ENCODE assay signal across 9 mouse cellular contexts in the genomic region with DNA sequence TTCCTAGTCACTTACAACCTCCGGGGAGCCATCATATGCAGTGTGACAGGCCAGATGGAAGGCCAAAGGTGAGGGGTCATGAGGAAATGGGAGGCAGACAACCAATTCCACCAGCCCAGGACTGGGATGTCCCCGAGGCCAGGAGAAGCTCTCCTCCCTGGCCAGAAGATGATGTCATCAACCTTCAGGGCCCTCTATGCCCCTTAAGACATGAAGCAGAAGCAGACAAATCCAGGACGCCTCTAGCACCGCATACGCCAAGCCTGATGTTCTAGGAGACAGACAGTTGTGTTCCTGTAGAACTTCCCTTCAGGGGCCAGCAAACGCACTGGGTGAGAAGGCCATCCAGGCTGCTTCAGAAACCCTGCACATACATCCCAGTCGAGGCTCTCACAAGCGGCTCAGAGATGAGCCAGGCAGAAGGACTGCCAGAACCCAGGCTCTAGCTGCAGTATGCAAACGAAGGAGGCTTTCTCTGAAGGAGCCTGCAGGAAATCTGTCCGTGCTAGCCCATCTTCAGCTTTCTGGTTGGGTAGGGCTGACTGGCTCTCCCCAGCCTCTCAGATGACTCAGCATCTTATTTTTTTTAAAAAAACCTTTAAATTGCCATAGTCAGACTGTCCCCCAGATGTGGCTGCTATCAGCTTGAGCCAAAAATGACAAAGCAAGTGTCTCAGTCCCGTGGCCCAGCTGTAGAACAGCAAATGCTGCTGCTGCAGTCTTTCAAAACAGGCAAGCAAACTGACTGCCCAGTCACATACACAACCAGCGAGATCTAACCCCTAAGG. TPM values are rescaled to one million over a fixed set of nuclear protein-coding genes. Genes with fewer than 3 reads are reported as not detected.
A peak's percentile ranks its signal among the peaks of the same experiment; 100 is the strongest.
DNase-seq lines count a peak whose midpoint lies in the region; ATAC-seq and TF ChIP-seq lines count a peak whose summit lies in the region.
"Had no signal": no experiment of that assay in that cellular context is flagged by ENCODE, and none has a peak within 500 bp of the region (broad histone marks: within the 10 kb centered on the region; RNA-seq: fewer than 3 reads in every experiment).

No protein-coding gene starts in this region.

- ATAC-seq in megakaryocyte, adult 5-6 weeks (ENCODE audit: poor library complexity, severe bottlenecking): no peak
- peak; percentile 40; the same call in 1 of the 2 replicates for ATAC-seq in heart, embryonic 14.5 days (ENCODE audit: insufficient number of reproducible peaks, insufficient read depth, low FRiP score, low read depth)
- ATAC-seq in liver, postnatal 0 days: peak; percentile 83

- peak overlapping the region; percentile 40 for H3K4me2 ChIP-seq in heart, embryonic 14.5 days (ENCODE audit: low read length)
- peak overlapping the region; percentile 71 for H3K4me2 ChIP-seq in liver, postnatal 0 days (ENCODE audit: low read depth, low read length)

- H3K9ac ChIP-seq in heart, embryonic 14.5 days (ENCODE audit: low read length): peak overlapping the region; percentile 34
- peak overlapping the region; percentile 69 for H3K9ac ChIP-seq in liver, postnatal 0 days (replicated peaks)

- H3K36me3 ChIP-seq in megakaryocyte, embryonic 14.5 days (replicated peaks; ENCODE audit: low read length): peaks cover 70% of the 10 kb centered on the region
- 0 out of 2 replicates have a peak, but pooled peaks cover 4% of the 10 kb centered on the region for H3K36me3 ChIP-seq in heart, embryonic 14.5 days (ENCODE audit: control insufficient read depth, insufficient read depth, low read length)
- 0 out of 2 replicates have a peak, but pooled peaks cover 6% of the 10 kb centered on the region for H3K36me3 ChIP-seq in liver, postnatal 0 days (replicated peaks; ENCODE audit: insufficient read depth, low read length)

- H3K9me3 ChIP-seq in megakaryocyte, embryonic 14.5 days: no peaks in the 10 kb centered on the region
- no peaks in the 10 kb centered on the region for H3K9me3 ChIP-seq in heart, embryonic 14.5 days (ENCODE audit: control insufficient read depth, low read length)
- H3K9me3 ChIP-seq in liver, postnatal 0 days (ENCODE audit: low read length): no peaks in the 10 kb centered on the region

- WGBS in heart, embryonic 14.5 days: 47% methylated on average over 12 of the region's 12 CpGs
- WGBS in liver, postnatal 0 days (ENCODE audit: insufficient replicate concordance): 34% methylated on average over 12 of the region's 12 CpGs

- H3K27me3 ChIP-seq in megakaryocyte, embryonic 14.5 days (replicated peaks): peaks cover 14% of the 10 kb centered on the region
- H3K27me3 ChIP-seq in heart, embryonic 14.5 days (ENCODE audit: control insufficient read depth, insufficient read depth, low read length): no peaks in the 10 kb centered on the region
- H3K27me3 ChIP-seq in liver, postnatal 0 days (ENCODE audit: insufficient read depth, low read length): no peaks in the 10 kb centered on the region

- peaks cover 96% of the 10 kb centered on the region for H3K4me1 ChIP-seq in megakaryocyte, embryonic 14.5 days
- peaks cover 35 to 62% of the 10 kb centered on the region in 2 experiments for H3K4me1 ChIP-seq in heart, embryonic 14.5 days (ENCODE audit: control insufficient read depth in 2 of 2, insufficient read depth in 2 of 2, low read length in 2 of 2)
- peaks cover 50% of the 10 kb centered on the region for H3K4me1 ChIP-seq in liver, postnatal 0 days (ENCODE audit: insufficient read depth)

- peak overlapping the region; percentile 85 for H3K4me3 ChIP-seq in megakaryocyte, embryonic 14.5 days (replicated peaks)
- H3K4me3 ChIP-seq in heart, embryonic 14.5 days (ENCODE audit: control insufficient read depth in 1 of 2, insufficient read depth in 1 of 2, low read depth in 1 of 2, low read length in 2 of 2): no peak overlapping the region
- H3K4me3 ChIP-seq in liver, postnatal 0 days (ENCODE audit: low read depth, low read length): peak overlapping the region; percentile 27

- peak; percentile 49 to 77 for DNase-seq in adrenal gland, adult (ENCODE audit: inconsistent age in 2 of 2, low spot score in 1 of 2)
- DNase-seq in adrenal gland, postnatal 10 days: no peak
- DNase-seq in liver, postnatal 0 days: peak; percentile 52
- DNase-seq in T-cell, adult 2 months (ENCODE audit: low spot score): no peak
- no peak for DNase-seq in kidney, adult 11 months

- peak overlapping the region; percentile 21 to 48; a peak in 2 of 4 replicates for H3K27ac ChIP-seq in heart, embryonic 14.5 days (replicated peaks in 1 of 2; ENCODE audit: control insufficient read depth in 1 of 2, insufficient read depth in 1 of 2, low read depth in 2 of 2, low read length in 2 of 2)
- H3K27ac ChIP-seq in liver, postnatal 0 days (ENCODE audit: low read depth): peak overlapping the region; percentile 93

- peak; percentile 94 for TF ChIP-seq EP300 in liver, postnatal 0 days (IDR thresholded peaks at IDR 0.05; ENCODE audit: low read depth)

- TF ChIP-seq CTCF in liver, postnatal 0 days (IDR thresholded peaks at IDR 0.05; ENCODE audit: low read depth): no peak

RNA-seq across cellular contexts. Expression of a gene that starts 8.3 kb away (rescaled TPM):
- total RNA-seq in adrenal gland, postnatal 10 days (2021): 10 to 100 TPM; 20.8 to 29.8 TPM
- 67.5 and 115 TPM in 2 replicates for polyA plus RNA-seq in megakaryocyte, embryonic 14.5 days (2012; ENCODE audit: insufficient read depth, low replicate concordance)
- 2.9 and 6.6 TPM in 2 replicates for total RNA-seq in megakaryocyte, adult 5-6 weeks (2015)
- total RNA-seq in megakaryocyte, adult 5-6 weeks (2017): 4.8 and 7.7 TPM in 2 replicates
- polyA plus RNA-seq in heart, embryonic 14.5 days (2014; fragmentation: Nextera tagmentation; extraction: Ambion mirVana): 14.4 and 17.1 TPM in 2 replicates
- 15.2 and 16.3 TPM in 2 replicates for polyA plus RNA-seq in liver, postnatal 0 days (2015; fragmentation: Nextera tagmentation; extraction: Ambion mirVana)

RNA-seq across cellular contexts. Expression of a gene that starts 13.3 kb away (rescaled TPM):
- not detected for total RNA-seq in adrenal gland, postnatal 10 days (2021)
- 0.21 and 2.2 TPM in 2 replicates for polyA plus RNA-seq in megakaryocyte, embryonic 14.5 days (2012; ENCODE audit: insufficient read depth, low replicate concordance)
- total RNA-seq in megakaryocyte, adult 5-6 weeks (2015): not detected in 2 replicates
- not detected in 2 replicates for total RNA-seq in megakaryocyte, adult 5-6 weeks (2017)
- polyA plus RNA-seq in heart, embryonic 14.5 days (2014; fragmentation: Nextera tagmentation; extraction: Ambion mirVana): 0.28 TPM in 1 of 2 replicates, not detected in the other
- polyA plus RNA-seq in liver, postnatal 0 days (2015; fragmentation: Nextera tagmentation; extraction: Ambion mirVana): not detected in 2 replicates
- polyA plus RNA-seq: gonadal fat pad, adult 2 months had no signal

RNA-seq across cellular contexts. Expression of a gene that starts 42.2 kb away (rescaled TPM):
- 1 to 10 TPM; 3.0 to 5.1 TPM for total RNA-seq in adrenal gland, postnatal 10 days (2021)
- polyA plus RNA-seq in megakaryocyte, embryonic 14.5 days (2012; ENCODE audit: insufficient read depth, low replicate concordance): 0.10 and 3.5 TPM in 2 replicates
- 0.60 and 2.2 TPM in 2 replicates for total RNA-seq in megakaryocyte, adult 5-6 weeks (2015)
- 1.7 and 2.1 TPM in 2 replicates for total RNA-seq in megakaryocyte, adult 5-6 weeks (2017)
- polyA plus RNA-seq in heart, embryonic 14.5 days (2014; fragmentation: Nextera tagmentation; extraction: Ambion mirVana): 2.3 and 2.5 TPM in 2 replicates
- 15.5 and 17.4 TPM in 2 replicates for polyA plus RNA-seq in liver, postnatal 0 days (2015; fragmentation: Nextera tagmentation; extraction: Ambion mirVana)

RNA-seq across cellular contexts. Expression of a gene that starts 53.9 kb away (rescaled TPM):
- total RNA-seq in adrenal gland, postnatal 10 days (2021): 10 to 100 TPM; 11.1 to 14.4 TPM
- polyA plus RNA-seq in megakaryocyte, embryonic 14.5 days (2012; ENCODE audit: insufficient read depth, low replicate concordance): 22.9 and 66.2 TPM in 2 replicates
- 20.9 and 21.8 TPM in 2 replicates for total RNA-seq in megakaryocyte, adult 5-6 weeks (2015)
- 16.2 TPM in 2 replicates for total RNA-seq in megakaryocyte, adult 5-6 weeks (2017)
- polyA plus RNA-seq in heart, embryonic 14.5 days (2014; fragmentation: Nextera tagmentation; extraction: Ambion mirVana): 6.4 and 6.6 TPM in 2 replicates
- 4.9 and 6.2 TPM in 2 replicates for polyA plus RNA-seq in liver, postnatal 0 days (2015; fragmentation: Nextera tagmentation; extraction: Ambion mirVana)

Comparison
In these comparisons a context has a peak if more than half of its experiments do, and no peak if none do; other contexts are left out.
1. DNase-seq: peak in adrenal gland, adult (2 of 2) and liver, postnatal 0 days (single experiment); none in adrenal gland, postnatal 10 days (single experiment), T-cell, adult 2 months (single experiment) and kidney, adult 11 months (single experiment).
2. H3K4me3 ChIP-seq: peak in megakaryocyte, embryonic 14.5 days (single experiment) and liver, postnatal 0 days (single experiment); none in heart, embryonic 14.5 days (0 of 2).